Mouse (Mus musculus): ENCODE data around the gene Mmp25. TPM values are rescaled to one million over a fixed set of nuclear protein-coding genes. Genes with fewer than 3 reads are reported as not detected.

Mmp25 gene
- total and polyA plus RNA-seq, 2 experiments = under 0.01 to 0.10 TPM

GRCm38 (mm10) chr17:23676473-23677031, 31.5 kb upstream of the Mmp25 start:
- Histone ChIP-seq H3K9ac (ENCODE audit: low read depth, low read length) (peak overlapping the region; percentile 75), H3K4me1 (ENCODE audit: control insufficient read depth, insufficient read depth, low read length) (peaks cover 12% of the 10 kb centered on the region), H3K27me3 (ENCODE audit: control insufficient read depth, insufficient read depth, low read length) (peaks cover 4% of the 10 kb centered on the region; the same call in 1 of the 2 replicates), H3K27ac (replicated peaks; ENCODE audit: insufficient read depth, low read depth, low read length) (peak overlapping the region; percentile 33), H3K79me2 (ENCODE audit: control insufficient read depth, insufficient read depth, low read length) (no peaks in the 10 kb centered on the region), H3K4me3 (ENCODE audit: insufficient read depth, low read depth, low read length) (peak overlapping the region; percentile 72), H3K36me3 (ENCODE audit: control insufficient read depth, insufficient read depth, low read length) (no peaks in the 10 kb centered on the region)
- TF ChIP-seq CTCF (IDR thresholded peaks at IDR 0.05; ENCODE audit: low read depth, low read length) = no peak
- WGBS = 4% methylated on average over 37 of the region's 37 CpGs
- DNase-seq (ENCODE audit: extremely low read depth, low read depth, low spot score) = no peak

GRCm38 (mm10) chr17:23675564-23676281, 30.6 kb upstream of the Mmp25 start:
- H3K27me3 ChIP-seq (ENCODE audit: control insufficient read depth, insufficient read depth, low read length) = peaks cover 4% of the 10 kb centered on the region; the same call in 1 of the 2 replicates
- H3K79me2 ChIP-seq (ENCODE audit: control insufficient read depth, insufficient read depth, low read length) = no peaks in the 10 kb centered on the region
- H3K27ac ChIP-seq (replicated peaks; ENCODE audit: insufficient read depth, low read depth, low read length) = no peak overlapping the region
- peaks cover 12% of the 10 kb centered on the region for H3K4me1 ChIP-seq (ENCODE audit: control insufficient read depth, insufficient read depth, low read length)
- no peak overlapping the region; the same call in 1 of the 2 replicates for H3K9ac ChIP-seq (ENCODE audit: low read depth, low read length)
- no peak for TF ChIP-seq POLR2A (IDR thresholded peaks at IDR 0.05; ENCODE audit: extremely low read depth, insufficient read depth, low read length)
- no peak for TF ChIP-seq CTCF (IDR thresholded peaks at IDR 0.05; ENCODE audit: low read depth, low read length)
- H3K4me3 ChIP-seq (ENCODE audit: insufficient read depth, low read depth, low read length) = no peak overlapping the region
- H3K36me3 ChIP-seq (ENCODE audit: control insufficient read depth, insufficient read depth, low read length) = no peaks in the 10 kb centered on the region
- WGBS = 58% methylated on average over 15 of the region's 15 CpGs
- DNase-seq (ENCODE audit: extremely low read depth, low read depth, low spot score) = peak; percentile 4

GRCm38 (mm10) chr17:23675127-23675526, 30.1 kb upstream of the Mmp25 start:
- Histone ChIP-seq H3K79me2 (ENCODE audit: control insufficient read depth, insufficient read depth, low read length) (no peaks in the 10 kb centered on the region), H3K9ac (ENCODE audit: low read depth, low read length) (no peak overlapping the region), H3K27ac (replicated peaks; ENCODE audit: insufficient read depth, low read depth, low read length) (no peak overlapping the region), H3K4me1 (ENCODE audit: control insufficient read depth, insufficient read depth, low read length) (peaks cover 12% of the 10 kb centered on the region), H3K36me3 (ENCODE audit: control insufficient read depth, insufficient read depth, low read length) (no peaks in the 10 kb centered on the region), H3K27me3 (ENCODE audit: control insufficient read depth, insufficient read depth, low read length) (peaks cover 4% of the 10 kb centered on the region; the same call in 1 of the 2 replicates), H3K4me3 (ENCODE audit: insufficient read depth, low read depth, low read length) (no peak overlapping the region)
- DNase-seq (ENCODE audit: extremely low read depth, low read depth, low spot score) = no peak
- WGBS = 38% methylated on average over 5 of the region's 5 CpGs
- no peak for TF ChIP-seq POLR2A (IDR thresholded peaks at IDR 0.05; ENCODE audit: extremely low read depth, insufficient read depth, low read length)

GRCm38 (mm10) chr17:23674271-23674952, 29.3 kb upstream of the Mmp25 start:
- TF ChIP-seq CTCF (IDR thresholded peaks at IDR 0.05; ENCODE audit: low read depth, low read length) = no peak
- 38% methylated on average over 9 of the region's 9 CpGs for WGBS
- peak overlapping the region; percentile 59 for H3K4me3 ChIP-seq (ENCODE audit: insufficient read depth, low read depth, low read length)
- H3K36me3 ChIP-seq (ENCODE audit: control insufficient read depth, insufficient read depth, low read length) = no peaks in the 10 kb centered on the region
- 0 out of 2 replicates have a peak, but pooled peaks cover under 1% of the 10 kb centered on the region for H3K27me3 ChIP-seq (ENCODE audit: control insufficient read depth, insufficient read depth, low read length)
- H3K79me2 ChIP-seq (ENCODE audit: control insufficient read depth, insufficient read depth, low read length) = no peaks in the 10 kb centered on the region
- peak overlapping the region; percentile 59 for H3K27ac ChIP-seq (replicated peaks; ENCODE audit: insufficient read depth, low read depth, low read length)
- H3K9ac ChIP-seq (ENCODE audit: low read depth, low read length) = peak overlapping the region; percentile 74
- H3K4me1 ChIP-seq (ENCODE audit: control insufficient read depth, insufficient read depth, low read length) = peaks cover 12% of the 10 kb centered on the region
- DNase-seq (ENCODE audit: extremely low read depth, low read depth, low spot score) = peak; percentile 18

GRCm38 (mm10) chr17:23673424-23674073, 28.5 kb upstream of the Mmp25 start, which contains the start of the genes Hcfc1r1 and Thoc6:
Gene Hcfc1r1 (plus strand): TSS chr17:23673596.
Gene Thoc6 (minus strand): TSS chr17:23673882.
- Histone ChIP-seq H3K36me3 (ENCODE audit: control insufficient read depth, insufficient read depth, low read length) (no peaks in the 10 kb centered on the region), H3K79me2 (ENCODE audit: control insufficient read depth, insufficient read depth, low read length) (no peaks in the 10 kb centered on the region), H3K4me3 (ENCODE audit: insufficient read depth, low read depth, low read length) (peak within 1 kb of the TSS; percentile 59), H3K4me1 (ENCODE audit: control insufficient read depth, insufficient read depth, low read length) (peaks cover 12% of the 10 kb centered on the region), H3K27me3 (ENCODE audit: control insufficient read depth, insufficient read depth, low read length) (no peaks in the 10 kb centered on the region), H3K9ac (ENCODE audit: low read depth, low read length) (peak within 1 kb of the TSS; percentile 74), H3K27ac (replicated peaks; ENCODE audit: insufficient read depth, low read depth, low read length) (peak within 1 kb of the TSS; percentile 77)
- no peak for TF ChIP-seq CTCF (IDR thresholded peaks at IDR 0.05; ENCODE audit: low read depth, low read length)
- TF ChIP-seq POLR2A (IDR thresholded peaks at IDR 0.05; ENCODE audit: extremely low read depth, insufficient read depth, low read length) = peak; percentile 41
- WGBS = under 1% methylated on average over 45 of the region's 45 CpGs
- peak; percentile 98 for DNase-seq (ENCODE audit: extremely low read depth, low read depth, low spot score)
